Mouse (Mus musculus) forebrain, embryonic 16.5 days (tissue): ENCODE results near the gene Slco2a1. TPM values are rescaled to one million over a fixed set of nuclear protein-coding genes. Genes with fewer than 3 reads are reported as not detected.

Experiments used
- ATAC-seq: fragments of 200-750 bp; cut with Nextera tagmentation; 2 replicates; pipeline ENCODE4 v1.8.0; 2017; ENCODE audit warnings: mild to moderate bottlenecking, moderate library complexity
- H3K27ac ChIP-seq: fragments of 300-500 bp; sonication (generic); 2 replicates; pipeline ENCODE4 v1.5.1; 2014; ENCODE audit warnings: low read length, control low read depth
- H3K27me3 ChIP-seq: fragments of 300-500 bp; sonication (generic); replicated peaks from 2 replicates; pipeline ENCODE4 v1.6.1; 2014; ENCODE audit warnings: low read length; ENCODE audit not compliant: control insufficient read depth, insufficient read depth
- H3K36me3 ChIP-seq: fragments of 300-500 bp; sonication (generic); 2 replicates; pipeline ENCODE4 v1.6.1; 2014; ENCODE audit not compliant: control insufficient read depth, insufficient read depth
- H3K4me1 ChIP-seq: fragments of 300-500 bp; sonication (generic); replicated peaks from 2 replicates; pipeline ENCODE4 v1.6.1; 2014; ENCODE audit warnings: low read length; ENCODE audit not compliant: control insufficient read depth, insufficient read depth
- H3K4me2 ChIP-seq: fragments of 300-500 bp; sonication (generic); 2 replicates; pipeline ENCODE4 v1.6.1; 2014; ENCODE audit warnings: mild to moderate bottlenecking, low read length, control low read depth
- H3K4me3 ChIP-seq: fragments of 300-500 bp; sonication (generic); replicated peaks from 2 replicates; pipeline ENCODE4 v1.5.1; 2014; ENCODE audit warnings: mild to moderate bottlenecking, low read length, control low read depth
- H3K9ac ChIP-seq: fragments of 300-500 bp; sonication (generic); replicated peaks from 2 replicates; pipeline ENCODE4 v1.6.1; 2014; ENCODE audit warnings: low read depth, low read length, control low read depth
- H3K9me3 ChIP-seq: fragments of 300-500 bp; sonication (generic); 2 replicates; pipeline ENCODE4 v1.6.1; 2016; ENCODE audit warnings: low read length; ENCODE audit not compliant: control insufficient read depth
- WGBS: fragments of 180-500 bp; shearing (Covaris S2); extraction: QIAGEN DNeasy Blood & Tissue Kit; methylation state at CpG from one replicate; pipeline ENCODE4 v1.1.7; 2014; 5-methylcytosine and 5-hydroxymethylcytosine counted together
- polyA plus RNA-seq: library from polyadenylated mRNA; unstranded; fragments of >200 nt; fragmentation: Nextera tagmentation; extraction: Ambion mirVana; gene quantifications from 2 replicates; pipeline ENCODE4 v1.2.1, GENCODE M21; 2015

Gene Slco2a1
- polyA plus RNA-seq, 1 experiment from 2014 or later, result 3.1 TPM

DNA sequence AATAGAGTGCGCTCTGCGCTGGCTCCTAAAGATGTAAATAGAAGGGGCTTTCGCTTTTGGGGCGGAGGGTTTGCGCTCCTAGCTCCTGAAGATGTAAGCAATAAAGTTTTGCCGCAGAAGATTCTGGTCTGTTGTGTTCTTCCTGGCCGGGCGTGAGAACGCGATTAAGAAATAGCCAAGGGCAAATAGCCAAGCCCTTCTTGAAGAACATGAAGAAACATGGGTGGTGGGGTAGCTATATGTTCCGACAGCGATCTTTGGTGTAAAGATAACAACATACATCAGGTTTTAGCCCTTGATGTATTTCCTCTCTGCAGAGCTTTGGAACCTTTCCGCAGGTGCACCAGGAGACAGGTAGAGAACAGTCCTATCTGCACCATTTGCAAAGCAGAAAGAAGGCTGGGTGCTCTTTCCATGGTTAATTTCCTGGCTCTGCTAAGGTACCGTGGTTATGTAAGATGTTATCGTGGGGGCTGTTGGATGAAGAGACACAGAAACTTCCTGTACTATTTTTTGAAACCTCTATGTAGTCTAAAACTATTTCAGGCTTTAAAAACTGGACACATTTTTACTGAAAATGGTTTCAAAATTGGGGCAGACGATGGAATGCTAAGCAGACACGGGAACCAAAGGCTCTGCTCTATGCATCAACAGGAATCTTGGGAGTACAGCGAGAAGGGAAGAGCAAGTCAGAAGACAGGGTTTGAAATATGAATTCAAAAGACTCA, 120.6 kb downstream of the Slco2a1 start:
- Histone ChIP-seq H3K36me3 (no peaks in the 10 kb centered on the region), H3K27ac (peak overlapping the region; percentile 59), H3K9ac (peak overlapping the region; percentile 36), H3K9me3 (no peaks in the 10 kb centered on the region), H3K4me3 (peak overlapping the region; percentile 49), H3K4me1 (peaks cover 27% of the 10 kb centered on the region), H3K27me3 (no peaks in the 10 kb centered on the region), H3K4me2 (peak overlapping the region; percentile 67)
- 34% methylated on average over 18 of the region's 18 CpGs for WGBS
- no peak for ATAC-seq

DNA sequence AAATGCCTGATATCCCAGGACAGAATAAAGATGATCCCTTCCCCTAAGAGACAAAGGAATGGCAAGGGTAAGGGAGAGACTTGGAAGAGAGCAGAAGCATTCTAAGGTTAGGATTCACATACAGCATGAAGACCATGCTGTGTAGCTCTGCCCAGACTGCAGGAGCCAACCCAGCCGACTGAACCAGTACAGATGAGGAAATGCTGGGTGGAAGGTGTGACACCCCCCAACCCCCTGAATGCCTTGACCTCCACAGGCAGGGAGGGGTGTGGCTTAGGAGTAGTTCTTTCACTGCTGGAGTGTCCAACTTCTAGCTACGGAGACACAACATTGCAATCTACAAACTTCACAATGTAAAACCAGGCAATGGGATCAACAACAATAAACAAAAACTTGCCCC, 121.4 kb downstream of the Slco2a1 start:
- Histone ChIP-seq H3K4me3 (no peak overlapping the region), H3K27ac (no peak overlapping the region), H3K9ac (no peak overlapping the region), H3K36me3 (no peaks in the 10 kb centered on the region), H3K4me1 (peaks cover 35% of the 10 kb centered on the region), H3K9me3 (no peaks in the 10 kb centered on the region), H3K27me3 (no peaks in the 10 kb centered on the region), H3K4me2 (no peak overlapping the region)
- ATAC-seq, result no peak
- 84% methylated on average over 2 of the region's 2 CpGs for WGBS

DNA sequence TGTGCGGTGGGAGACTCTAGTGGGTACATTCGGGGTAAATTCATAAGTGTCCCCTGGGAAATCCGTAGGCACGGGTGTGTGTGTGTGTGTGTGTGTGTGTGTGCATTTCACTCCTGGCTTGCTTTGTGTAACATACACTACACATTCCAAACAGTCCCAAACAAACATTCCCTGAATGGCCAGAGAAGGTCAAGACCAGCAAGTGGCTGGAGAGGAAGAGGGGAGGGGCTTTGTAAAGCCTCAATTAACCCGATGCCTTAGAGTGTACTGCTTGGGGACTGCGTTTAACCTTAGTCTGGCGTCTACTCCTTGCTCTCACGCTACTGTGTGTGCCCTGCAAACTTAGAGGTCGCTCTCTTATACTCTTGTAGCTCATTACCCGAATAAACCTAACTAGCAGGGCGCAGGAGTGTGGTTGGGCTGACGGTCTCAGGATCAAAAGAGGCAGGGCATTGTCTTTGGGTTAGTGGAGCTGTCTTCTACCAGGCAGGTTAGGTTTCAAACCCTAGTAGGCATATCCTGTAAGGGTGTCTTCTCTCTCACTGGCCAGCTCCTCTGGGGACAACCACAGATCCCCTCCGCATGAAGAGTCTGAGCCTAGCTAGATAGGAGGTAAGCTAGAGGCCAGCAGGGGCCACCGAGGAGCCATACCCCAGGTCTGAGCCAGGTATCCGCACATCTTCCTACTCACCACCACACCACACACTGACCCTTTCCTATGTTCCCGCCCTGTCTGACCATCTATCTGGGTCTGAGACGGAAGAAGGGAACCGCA, 122.4 kb downstream of the Slco2a1 start:
- Histone ChIP-seq H3K27ac (peak overlapping the region; percentile 87), H3K9me3 (no peaks in the 10 kb centered on the region), H3K9ac (peak overlapping the region; percentile 81), H3K4me3 (peak overlapping the region; percentile 63), H3K27me3 (no peaks in the 10 kb centered on the region), H3K36me3 (no peaks in the 10 kb centered on the region), H3K4me1 (peaks cover 38% of the 10 kb centered on the region), H3K4me2 (peak overlapping the region; percentile 74)
- no peak for ATAC-seq
- 14% methylated on average over 18 of the region's 18 CpGs for WGBS

- peak within 1 kb of the TSS; percentile 81 for H3K9ac ChIP-seq
- WGBS, result 0% methylated on average over 25 of the region's 81 CpGs
Measured at GRCm38 (mm10) chr9:103111621-103112470, 123.3 kb downstream of the Slco2a1 start, which contains the start of gene Rab6b. Gene Rab6b, plus strand, starts transcription at chr9:103111787.

GRCm38 (mm10) chr9:103112471-103113271, 124.2 kb downstream of the Slco2a1 start:
- H3K27ac ChIP-seq, result peak overlapping the region; percentile 87
- peak overlapping the region; percentile 81 for H3K9ac ChIP-seq
- H3K27me3 ChIP-seq, result no peaks in the 10 kb centered on the region
- peak overlapping the region; percentile 74 for H3K4me2 ChIP-seq
- WGBS, result under 1% methylated on average over 35 of the region's 35 CpGs
- no peaks in the 10 kb centered on the region for H3K9me3 ChIP-seq
- peak overlapping the region; percentile 63 for H3K4me3 ChIP-seq
- H3K4me1 ChIP-seq, result peaks cover 43% of the 10 kb centered on the region
- H3K36me3 ChIP-seq, result no peaks in the 10 kb centered on the region
- ATAC-seq, result peak; percentile 41

More at GRCm38 (mm10) chr9:103111621-103112470, 123.3 kb downstream of the Slco2a1 start, which contains the start of gene Rab6b:
- H3K4me3 ChIP-seq, result peak within 1 kb of the TSS; percentile 63
- H3K36me3 ChIP-seq, result no peaks in the 10 kb centered on the region
- H3K27ac ChIP-seq, result peak within 1 kb of the TSS; percentile 87
- no peaks in the 10 kb centered on the region for H3K9me3 ChIP-seq
- H3K4me1 ChIP-seq, result peaks cover 38% of the 10 kb centered on the region
- H3K27me3 ChIP-seq, result no peaks in the 10 kb centered on the region
- peak; percentile 84 for ATAC-seq
- peak within 1 kb of the TSS; percentile 74 for H3K4me2 ChIP-seq

GRCm38 (mm10) chr9:103113351-103113750, 124.8 kb downstream of the Slco2a1 start:
- Histone ChIP-seq H3K9me3 (no peaks in the 10 kb centered on the region), H3K4me3 (peak overlapping the region; percentile 63), H3K4me2 (peak overlapping the region; percentile 74), H3K36me3 (no peaks in the 10 kb centered on the region), H3K4me1 (peaks cover 43% of the 10 kb centered on the region), H3K9ac (peak overlapping the region; percentile 81), H3K27ac (no peak overlapping the region), H3K27me3 (no peaks in the 10 kb centered on the region)
- 26% methylated on average over 9 of the region's 11 CpGs for WGBS
- ATAC-seq, result no peak

DNA sequence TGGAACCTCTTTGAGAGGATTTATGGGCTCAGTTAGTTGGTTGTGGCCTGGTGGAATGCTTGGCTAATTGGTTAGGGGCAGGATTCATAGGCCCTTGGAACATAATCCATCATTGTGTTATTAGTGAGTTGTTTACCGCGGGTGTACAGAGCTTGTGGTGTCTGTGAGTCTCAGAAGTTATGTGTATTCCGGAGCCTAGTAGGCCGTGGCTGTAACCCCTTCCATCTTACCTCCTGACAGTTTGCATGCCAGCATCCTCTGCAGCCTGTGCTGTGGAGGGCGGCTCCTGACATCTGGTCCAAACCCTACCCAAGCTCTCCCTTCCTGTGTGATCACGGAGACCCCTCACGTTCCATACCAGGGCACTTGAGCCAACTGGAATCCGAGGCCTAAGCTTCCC, 125.8 kb downstream of the Slco2a1 start:
- H3K27ac ChIP-seq, result no peak overlapping the region

DNA sequence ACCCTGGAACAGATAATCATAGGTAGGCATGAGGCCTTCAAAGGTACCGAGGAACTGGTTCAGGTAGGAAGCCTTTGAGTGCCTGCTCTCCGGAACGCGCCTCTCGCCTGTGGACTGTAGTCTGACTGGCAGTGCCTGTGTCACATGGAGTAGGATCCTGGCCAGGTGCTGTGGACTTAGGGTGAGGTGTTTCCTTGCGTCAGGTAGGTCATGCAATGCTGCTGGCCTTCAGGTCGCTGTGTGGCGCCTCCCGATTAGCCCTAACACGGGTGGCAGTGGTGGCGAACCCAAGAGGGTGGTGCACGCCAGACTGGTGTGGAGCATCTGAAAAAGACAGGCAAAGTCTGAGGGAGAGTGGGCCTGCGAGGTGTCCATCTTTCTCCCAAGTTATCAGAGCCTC, 126.4 kb downstream of the Slco2a1 start:
- H3K4me2 ChIP-seq, result no peak overlapping the region
- no peak for ATAC-seq

More for the DNA sequence above, 125.8 kb downstream of the Slco2a1 start:
- H3K4me1 ChIP-seq, result peaks cover 40% of the 10 kb centered on the region
- H3K9me3 ChIP-seq, result no peaks in the 10 kb centered on the region
- 83% methylated on average over 8 of the region's 8 CpGs for whole genome bisulfite sequencing
- no peak for ATAC-seq
- no peak overlapping the region for H3K4me2 ChIP-seq
- no peaks in the 10 kb centered on the region for H3K27me3 ChIP-seq
- H3K36me3 ChIP-seq, result no peaks in the 10 kb centered on the region
- H3K4me3 ChIP-seq, result no peak overlapping the region
- no peak overlapping the region for H3K9ac ChIP-seq

More for the DNA sequence above, 126.4 kb downstream of the Slco2a1 start:
- H3K4me1 ChIP-seq, result peaks cover 36% of the 10 kb centered on the region
- no peaks in the 10 kb centered on the region for H3K9me3 ChIP-seq
- H3K9ac ChIP-seq, result no peak overlapping the region
- H3K36me3 ChIP-seq, result no peaks in the 10 kb centered on the region
- no peaks in the 10 kb centered on the region for H3K27me3 ChIP-seq
- H3K4me3 ChIP-seq, result no peak overlapping the region
- WGBS, result 93% methylated on average over 13 of the region's 13 CpGs
- H3K27ac ChIP-seq, result no peak overlapping the region
